Mouse (Mus musculus) cerebellum, adult 2 months (tissue): ENCODE results near the gene Coro7.

Experiments
- CTCF ChIP-seq: fragments of 200-500 bp; IDR thresholded peaks from 2 replicates; pipeline ENCODE4 v1.5.1; 2011; ENCODE audit warnings: low read depth, mild to moderate bottlenecking, control low read depth, low read length, moderate library complexity, borderline replicate concordance; ENCODE audit not compliant: insufficient read depth
- POLR2A ChIP-seq: fragments of 200-500 bp; IDR thresholded peaks from 2 replicates; pipeline ENCODE4 v1.6.1; 2011; ENCODE audit warnings: low read length, control low read depth, borderline replicate concordance; ENCODE audit not compliant: insufficient read depth

DNA sequence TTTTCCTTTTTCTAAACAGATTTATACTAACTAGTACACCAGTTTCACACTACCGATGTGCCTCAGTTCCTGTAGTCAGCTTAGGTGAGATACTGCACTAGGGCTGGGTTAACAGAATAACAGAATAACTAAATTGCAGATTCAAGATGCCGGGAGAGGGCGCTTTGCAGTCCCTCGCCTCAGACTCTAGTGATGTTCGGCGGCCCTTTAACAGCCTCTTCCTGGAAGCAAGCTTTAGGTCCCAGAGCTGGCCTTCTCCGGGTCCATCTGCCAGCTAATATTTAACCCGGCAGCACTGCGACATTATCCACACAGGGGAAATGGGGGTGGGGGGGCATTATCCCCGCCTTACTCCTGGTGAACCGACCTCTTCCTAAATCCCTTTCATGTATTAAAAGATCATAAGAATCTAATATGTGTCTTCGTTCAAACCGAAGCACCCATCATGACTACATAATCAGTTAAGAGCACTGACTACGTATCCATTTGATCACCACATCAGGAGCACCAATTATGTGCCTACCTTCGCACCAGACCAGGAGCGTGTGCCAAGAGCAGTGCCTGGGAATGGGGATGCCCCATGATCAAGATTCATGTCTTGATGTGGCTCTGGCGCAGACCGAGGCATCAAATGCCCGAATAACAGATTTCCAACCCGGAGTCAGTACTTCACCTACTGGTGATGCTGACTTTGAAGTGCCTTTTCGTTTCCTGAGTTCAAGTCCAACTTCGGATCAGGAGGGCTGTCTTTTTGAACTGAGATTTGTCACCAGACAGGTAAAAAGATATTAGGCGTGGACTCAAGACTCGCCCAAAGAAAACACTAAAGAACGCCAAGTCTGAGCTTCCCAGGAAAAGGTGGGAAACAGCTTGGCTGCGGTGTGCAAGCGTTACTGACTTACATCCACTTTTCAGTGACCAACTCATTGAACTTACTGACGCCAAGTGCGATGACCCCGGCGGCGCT, 86.4 kb downstream of the Coro7 start:
- TF ChIP-seq CTCF (peak; percentile 53; the same call in 1 of the 2 replicates), POLR2A (no peak)
